Mouse (Mus musculus): ENCODE measurements around the gene Hmga1. TPM values are rescaled to one million over a fixed set of nuclear protein-coding genes. Genes with fewer than 3 reads are reported as not detected.

Hmga1 gene
- polyA plus RNA-seq, 1 experiment from 2014 or later = 821 TPM

DNA sequence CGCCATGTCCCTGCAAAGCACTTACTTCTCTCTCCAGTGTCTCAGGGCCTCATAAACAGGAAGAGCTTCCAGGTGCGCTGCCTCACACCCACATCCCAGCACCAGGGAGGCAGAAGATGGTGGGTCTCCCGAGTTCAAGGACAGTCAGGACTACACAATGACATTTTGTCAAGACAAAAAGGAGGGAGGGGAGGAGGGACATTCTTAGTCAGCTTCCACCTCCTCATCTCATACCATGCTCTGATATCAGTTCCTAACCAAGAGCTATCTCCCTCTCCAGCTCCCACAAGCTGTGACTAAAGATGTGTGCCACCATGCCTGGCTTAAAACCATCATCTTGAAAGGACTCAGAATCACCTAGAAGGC lies 55.2 kb downstream of the Hmga1 start:
- Histone ChIP-seq H3K36me3 (replicated peaks) (peaks cover 68% of the 10 kb centered on the region), H3K9me3 (peaks cover 1% of the 10 kb centered on the region; the same call in 1 of the 2 replicates), H3K27me3 (ENCODE audit: poor library complexity, severe bottlenecking) (no peaks in the 10 kb centered on the region), H3K4me3 (no peak overlapping the region), H3K4me1 (peaks cover 26% of the 10 kb centered on the region), H3K27ac (no peak overlapping the region)
- no peak for DNase-seq (ENCODE audit: extremely low spot score, low spot score)
- WGBS = 79% methylated on average over 3 of the region's 3 CpGs

GRCm38 (mm10) chr17:27611994-27612393 lies 55.7 kb downstream of the Hmga1 start:
- DNase-seq (ENCODE audit: extremely low spot score, low spot score) = no peak
- Histone ChIP-seq H3K27me3 (ENCODE audit: poor library complexity, severe bottlenecking) (no peaks in the 10 kb centered on the region), H3K4me3 (no peak overlapping the region), H3K9me3 (peaks cover 6% of the 10 kb centered on the region), H3K36me3 (replicated peaks) (peaks cover 70% of the 10 kb centered on the region), H3K27ac (no peak overlapping the region), H3K4me1 (peaks cover 26% of the 10 kb centered on the region)
- 90% methylated on average over 5 of the region's 5 CpGs for WGBS

DNA sequence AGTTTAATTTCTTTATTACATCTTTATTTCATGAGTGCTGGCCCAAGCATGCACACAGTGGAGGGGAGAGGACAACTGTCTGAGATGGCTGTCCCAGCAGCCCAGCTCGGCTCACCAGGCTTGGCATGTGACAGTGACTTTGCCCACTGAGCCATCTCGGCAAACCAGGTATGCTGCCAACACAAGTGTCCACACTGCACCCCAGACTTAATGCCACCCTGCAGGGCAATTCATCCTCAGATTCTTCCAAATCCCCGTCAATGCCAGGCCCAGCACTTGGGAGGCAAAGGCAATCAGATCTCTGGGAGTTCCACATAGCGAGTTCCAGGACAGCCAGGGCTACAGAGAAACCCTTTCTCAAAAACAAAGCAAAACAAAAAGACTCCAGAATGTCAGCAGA lies 56.7 kb downstream of the Hmga1 start:
- H3K36me3 ChIP-seq (replicated peaks) = peaks cover 72% of the 10 kb centered on the region

More for the DNA sequence above, 56.7 kb downstream of the Hmga1 start:
- no peak overlapping the region for H3K27ac ChIP-seq
- WGBS = 86% methylated on average over 4 of the region's 4 CpGs
- DNase-seq (ENCODE audit: extremely low spot score, low spot score) = no peak
- H3K4me3 ChIP-seq = no peak overlapping the region
- peaks cover 17% of the 10 kb centered on the region for H3K9me3 ChIP-seq
- peaks cover 26% of the 10 kb centered on the region for H3K4me1 ChIP-seq
- H3K27me3 ChIP-seq (ENCODE audit: poor library complexity, severe bottlenecking) = no peaks in the 10 kb centered on the region

Other genes with a start within 250 kb of the Hmga1 start
- 0.61 and 0.73 TPM in 2 replicates for gene Grm4, start 35.1 kb upstream of the Hmga1 start, polyA plus RNA-seq (2016; fragmentation: Nextera tagmentation; extraction: Ambion mirVana)
- 12.5 and 12.7 TPM in 2 replicates for gene AI413582, start 9.3 kb downstream of the Hmga1 start, polyA plus RNA-seq (2016; fragmentation: Nextera tagmentation; extraction: Ambion mirVana)
- gene Nudt3, start 67.0 kb downstream of the Hmga1 start, polyA plus RNA-seq (2016; fragmentation: Nextera tagmentation; extraction: Ambion mirVana) = 81.9 and 91.7 TPM in 2 replicates
- not detected in 2 replicates for gene RPS10-NUDT3, start 78.7 kb downstream of the Hmga1 start, polyA plus RNA-seq (2016; fragmentation: Nextera tagmentation; extraction: Ambion mirVana)
- 919 and 934 TPM in 2 replicates for gene Rps10, start 80.2 kb downstream of the Hmga1 start, polyA plus RNA-seq (2016; fragmentation: Nextera tagmentation; extraction: Ambion mirVana)
- 4.3 TPM in 2 replicates for gene Pacsin1, start 99.0 kb downstream of the Hmga1 start, polyA plus RNA-seq (2016; fragmentation: Nextera tagmentation; extraction: Ambion mirVana)
- gene Spdef, start 172.5 kb downstream of the Hmga1 start, polyA plus RNA-seq (2016; fragmentation: Nextera tagmentation; extraction: Ambion mirVana) = 0.31 TPM in 1 of 2 replicates, not detected in the other